Mouse (Mus musculus): ENCODE results near the gene Cdc27. TPM values are rescaled to one million over a fixed set of nuclear protein-coding genes. Genes with fewer than 3 reads are reported as not detected.
A peak's percentile ranks its signal among the peaks of the same experiment; 100 is the strongest.

Cdc27 gene
- polyA plus RNA-seq, 2 experiments: 30.5 to 43.4 TPM

- Histone ChIP-seq H3K27me3 (ENCODE audit: control insufficient read depth, insufficient read depth, low read length) (no peaks in the 10 kb centered on the region), H3K4me2 (replicated peaks; ENCODE audit: low read depth, low read length, severe bottlenecking) (no peak overlapping the region), H3K4me1 (ENCODE audit: control insufficient read depth, insufficient read depth, low read length) (no peaks in the 10 kb centered on the region), H3K27ac (replicated peaks; ENCODE audit: low read depth, low read length) (no peak overlapping the region), H3K9me3 (ENCODE audit: control insufficient read depth, low read length) (no peaks in the 10 kb centered on the region), H3K36me3 (ENCODE audit: control insufficient read depth, insufficient read depth, low read length) (no peaks in the 10 kb centered on the region), H3K4me3 (replicated peaks; ENCODE audit: low read length) (no peak overlapping the region), H3K9ac (ENCODE audit: low read depth, low read length, severe bottlenecking) (no peak overlapping the region)
- ATAC-seq (ENCODE audit: low FRiP score, low read depth) (no peak), DNase-seq (ENCODE audit: low spot score) (no peak)
- WGBS: 51% methylated on average over 2 of the region's 2 CpGs
- no peak for TF ChIP-seq POLR2A (IDR thresholded peaks at IDR 0.05; ENCODE audit: borderline replicate concordance, extremely low read depth, insufficient read depth, insufficient read length)
These were observed 10.6 kb upstream of the Cdc27 start for GRCm38 (mm10) chr11:104560971-104561370.

GRCm38 (mm10) chr11:104558651-104559403 lies 8.4 kb upstream of the Cdc27 start:
- no peak overlapping the region for H3K4me3 ChIP-seq (replicated peaks; ENCODE audit: low read length)
- H3K27ac ChIP-seq (replicated peaks; ENCODE audit: low read depth, low read length): no peak overlapping the region
- no peaks in the 10 kb centered on the region for H3K36me3 ChIP-seq (ENCODE audit: control insufficient read depth, insufficient read depth, low read length)
- H3K4me2 ChIP-seq (replicated peaks; ENCODE audit: low read depth, low read length, severe bottlenecking): no peak overlapping the region
- no peak for ATAC-seq (ENCODE audit: low FRiP score, low read depth)
- H3K9ac ChIP-seq (ENCODE audit: low read depth, low read length, severe bottlenecking): no peak overlapping the region
- no peak for DNase-seq (ENCODE audit: low spot score)
- H3K27me3 ChIP-seq (ENCODE audit: control insufficient read depth, insufficient read depth, low read length): no peaks in the 10 kb centered on the region
- H3K9me3 ChIP-seq (ENCODE audit: control insufficient read depth, low read length): no peaks in the 10 kb centered on the region
- WGBS: 51% methylated on average over 4 of the region's 4 CpGs
- no peak for TF ChIP-seq POLR2A (IDR thresholded peaks at IDR 0.05; ENCODE audit: borderline replicate concordance, extremely low read depth, insufficient read depth, insufficient read length)
- H3K4me1 ChIP-seq (ENCODE audit: control insufficient read depth, insufficient read depth, low read length): no peaks in the 10 kb centered on the region

- TF ChIP-seq POLR2A (IDR thresholded peaks at IDR 0.05; ENCODE audit: borderline replicate concordance, extremely low read depth, insufficient read depth, insufficient read length): no peak
- H3K4me1 ChIP-seq (ENCODE audit: control insufficient read depth, insufficient read depth, low read length): no peaks in the 10 kb centered on the region
- no peaks in the 10 kb centered on the region for H3K9me3 ChIP-seq (ENCODE audit: control insufficient read depth, low read length)
- no peaks in the 10 kb centered on the region for H3K27me3 ChIP-seq (ENCODE audit: control insufficient read depth, insufficient read depth, low read length)
- DNase-seq (ENCODE audit: low spot score) (no peak), ATAC-seq (ENCODE audit: low FRiP score, low read depth) (no peak)
- no peak overlapping the region for H3K9ac ChIP-seq (ENCODE audit: low read depth, low read length, severe bottlenecking)
- H3K4me3 ChIP-seq (replicated peaks; ENCODE audit: low read length): no peak overlapping the region
- 75% methylated on average over 4 of the region's 4 CpGs for WGBS
- no peaks in the 10 kb centered on the region for H3K36me3 ChIP-seq (ENCODE audit: control insufficient read depth, insufficient read depth, low read length)
- no peak overlapping the region for H3K4me2 ChIP-seq (replicated peaks; ENCODE audit: low read depth, low read length, severe bottlenecking)
- no peak overlapping the region for H3K27ac ChIP-seq (replicated peaks; ENCODE audit: low read depth, low read length)
These were observed 7.6 kb upstream of the Cdc27 start for GRCm38 (mm10) chr11:104558065-104558464.

GRCm38 (mm10) chr11:104549438-104550405 lies 698 bp downstream of the Cdc27 start:
- ATAC-seq (ENCODE audit: low FRiP score, low read depth) (peak; percentile 68), DNase-seq (ENCODE audit: low spot score) (no peak)
- no peak for TF ChIP-seq POLR2A (IDR thresholded peaks at IDR 0.05; ENCODE audit: borderline replicate concordance, extremely low read depth, insufficient read depth, insufficient read length)
- Histone ChIP-seq H3K4me1 (ENCODE audit: control insufficient read depth, insufficient read depth, low read length) (peaks cover 8% of the 10 kb centered on the region), H3K4me3 (replicated peaks; ENCODE audit: low read length) (peak overlapping the region; percentile 87), H3K27ac (replicated peaks; ENCODE audit: low read depth, low read length) (peak overlapping the region; percentile 92), H3K9ac (ENCODE audit: low read depth, low read length, severe bottlenecking) (peak overlapping the region; percentile 100), H3K9me3 (ENCODE audit: control insufficient read depth, low read length) (no peaks in the 10 kb centered on the region), H3K27me3 (ENCODE audit: control insufficient read depth, insufficient read depth, low read length) (no peaks in the 10 kb centered on the region), H3K4me2 (replicated peaks; ENCODE audit: low read depth, low read length, severe bottlenecking) (peak overlapping the region; percentile 71), H3K36me3 (ENCODE audit: control insufficient read depth, insufficient read depth, low read length) (peaks cover 3% of the 10 kb centered on the region; the same call in 1 of the 2 replicates)
- under 1% methylated on average over 42 of the region's 53 CpGs for WGBS

- TF ChIP-seq POLR2A (IDR thresholded peaks at IDR 0.05; ENCODE audit: borderline replicate concordance, extremely low read depth, insufficient read depth, insufficient read length): no peak
- Histone ChIP-seq H3K27ac (replicated peaks; ENCODE audit: low read depth, low read length) (no peak overlapping the region), H3K4me1 (ENCODE audit: control insufficient read depth, insufficient read depth, low read length) (peaks cover 8% of the 10 kb centered on the region), H3K9me3 (ENCODE audit: control insufficient read depth, low read length) (no peaks in the 10 kb centered on the region), H3K36me3 (ENCODE audit: control insufficient read depth, insufficient read depth, low read length) (peaks cover 8% of the 10 kb centered on the region; the same call in 1 of the 2 replicates), H3K9ac (ENCODE audit: low read depth, low read length, severe bottlenecking) (no peak overlapping the region), H3K4me2 (replicated peaks; ENCODE audit: low read depth, low read length, severe bottlenecking) (no peak overlapping the region), H3K27me3 (ENCODE audit: control insufficient read depth, insufficient read depth, low read length) (no peaks in the 10 kb centered on the region), H3K4me3 (replicated peaks; ENCODE audit: low read length) (no peak overlapping the region)
- no peak for ATAC-seq (ENCODE audit: low FRiP score, low read depth)
- no peak for DNase-seq (ENCODE audit: low spot score)
- 93% methylated on average over 3 of the region's 3 CpGs for WGBS
These were observed 2.9 kb downstream of the Cdc27 start for GRCm38 (mm10) chr11:104547502-104547901.

Measured in limb, embryonic 14.5 days (tissue).